ENCODE assay signal across 12 mouse cellular contexts in genomic region chr19:53726340-53726739, GRCm38 (mm10). TPM values are rescaled to one million over a fixed set of nuclear protein-coding genes. Genes with fewer than 3 reads are reported as not detected.
A peak's percentile ranks its signal among the peaks of the same experiment; 100 is the strongest.
DNase-seq lines count a peak whose midpoint lies in the region; ATAC-seq and TF ChIP-seq lines count a peak whose summit lies in the region.
"Had no signal": no experiment of that assay in that cellular context is flagged by ENCODE, and none has a peak within 500 bp of the region (broad histone marks: within the 10 kb centered on the region; RNA-seq: fewer than 3 reads in every experiment).

No protein-coding gene starts in this region.

- no peak overlapping the region for H3K9ac ChIP-seq in kidney, embryonic 14.5 days (ENCODE audit: low read depth, low read length)
- no peak overlapping the region for H3K9ac ChIP-seq in heart, embryonic 12.5 days
- no peak overlapping the region for H3K9ac ChIP-seq in liver, postnatal 0 days (replicated peaks)

- H3K27ac ChIP-seq in kidney, embryonic 14.5 days (ENCODE audit: low read depth, low read length) = no peak overlapping the region
- peak overlapping the region; percentile 41; the same call in 1 of the 2 replicates for H3K27ac ChIP-seq in heart, embryonic 12.5 days (ENCODE audit: poor library complexity, severe bottlenecking)
- no peak overlapping the region for H3K27ac ChIP-seq in liver, postnatal 0 days (ENCODE audit: low read depth)
- H3K27ac ChIP-seq: macrophage had no signal

- no peak for TF ChIP-seq CTCF in liver, postnatal 0 days (IDR thresholded peaks at IDR 0.05; ENCODE audit: low read depth)

- peak overlapping the region; percentile 33; the same call in 1 of the 2 replicates for H3K4me2 ChIP-seq in kidney, embryonic 14.5 days (replicated peaks; ENCODE audit: low read depth, low read length)
- H3K4me2 ChIP-seq in heart, embryonic 12.5 days = peak overlapping the region; percentile 27; the same call in 1 of the 2 replicates
- no peak overlapping the region for H3K4me2 ChIP-seq in liver, postnatal 0 days (ENCODE audit: low read depth, low read length)

- no peaks in the 10 kb centered on the region; the same call in 1 of the 2 replicates for H3K9me3 ChIP-seq in kidney, embryonic 14.5 days (ENCODE audit: control insufficient read depth, low read length)
- H3K9me3 ChIP-seq in heart, embryonic 12.5 days (replicated peaks) = no peaks in the 10 kb centered on the region
- no peaks in the 10 kb centered on the region for H3K9me3 ChIP-seq in liver, postnatal 0 days (ENCODE audit: low read length)

- ATAC-seq in kidney, embryonic 14.5 days (ENCODE audit: low FRiP score, low TSS enrichment) = peak; percentile 85
- 0 out of 2 replicates have a peak, but pooled peaks have one; percentile 41 for ATAC-seq in heart, embryonic 12.5 days (ENCODE audit: insufficient number of reproducible peaks, low FRiP score)
- ATAC-seq in liver, postnatal 0 days = no peak
- ATAC-seq: Patski had no signal

- H3K4me1 ChIP-seq in kidney, embryonic 14.5 days (ENCODE audit: control insufficient read depth, insufficient read depth, low read length) = peaks cover 13% of the 10 kb centered on the region
- peaks cover 70% of the 10 kb centered on the region for H3K4me1 ChIP-seq in heart, embryonic 12.5 days (replicated peaks)
- H3K4me1 ChIP-seq in liver, postnatal 0 days (ENCODE audit: insufficient read depth) = no peaks in the 10 kb centered on the region

- 13% methylated on average over 12 of the region's 12 CpGs for WGBS in kidney, embryonic 14.5 days
- 37% methylated on average over 12 of the region's 12 CpGs for WGBS in heart, embryonic 12.5 days
- WGBS in liver, postnatal 0 days (ENCODE audit: insufficient replicate concordance) = 53% methylated on average over 12 of the region's 12 CpGs

- H3K27me3 ChIP-seq in kidney, embryonic 14.5 days (ENCODE audit: control insufficient read depth, insufficient read depth, low read length) = no peaks in the 10 kb centered on the region
- H3K27me3 ChIP-seq in heart, embryonic 12.5 days (replicated peaks) = no peaks in the 10 kb centered on the region
- no peaks in the 10 kb centered on the region for H3K27me3 ChIP-seq in liver, postnatal 0 days (ENCODE audit: insufficient read depth, low read length)
- H3K27me3 ChIP-seq: Patski had no signal

- no peak for TF ChIP-seq EP300 in liver, postnatal 0 days (IDR thresholded peaks at IDR 0.05; ENCODE audit: low read depth)

- no peaks in the 10 kb centered on the region for H3K36me3 ChIP-seq in kidney, embryonic 14.5 days (ENCODE audit: control insufficient read depth, insufficient read depth, low read length)
- H3K36me3 ChIP-seq in heart, embryonic 12.5 days = peaks cover 8% of the 10 kb centered on the region
- H3K36me3 ChIP-seq in liver, postnatal 0 days (replicated peaks; ENCODE audit: insufficient read depth, low read length) = no peaks in the 10 kb centered on the region

- no peak overlapping the region; the same call in 1 of the 2 replicates for H3K4me3 ChIP-seq in kidney, embryonic 14.5 days (ENCODE audit: low read length)
- no peak overlapping the region for H3K4me3 ChIP-seq in heart, embryonic 12.5 days
- H3K4me3 ChIP-seq in liver, postnatal 0 days (ENCODE audit: low read depth, low read length) = no peak overlapping the region

- DNase-seq in kidney, adult 11 months = no peak
- DNase-seq in ZHBTc4 (ENCODE audit: low read depth, low spot score) = peak; percentile 49
- peak; percentile 59 for DNase-seq in mesoderm, embryonic 11.5 days (ENCODE audit: low read depth, low spot score)
- DNase-seq in frontal cortex, adult 2 months (ENCODE audit: extremely low spot score in 1 of 2, low spot score in 1 of 2) = no peak
- no peak for DNase-seq in liver, postnatal 0 days
- no peak for DNase-seq in natural killer cell, adult 2 months (ENCODE audit: low spot score in 2 of 2)
- DNase-seq: right cerebral cortex, adult 18-20 months; thymus, postnatal 36 days had no signal

RNA-seq across cellular contexts. Expression of gene Rbm20, which starts 49.2 kb away (rescaled TPM):
- polyA plus RNA-seq in kidney, embryonic 14.5 days (2014; fragmentation: Nextera tagmentation; extraction: Ambion mirVana) = 2.2 and 3.6 TPM in 2 replicates
- polyA plus RNA-seq in heart, embryonic 12.5 days (2016; fragmentation: Nextera tagmentation; extraction: Ambion mirVana) = 51.8 and 54.0 TPM in 2 replicates
- 6.8 and 6.9 TPM in 2 replicates for polyA plus RNA-seq in frontal cortex, adult 2 months (2012; rRNA removed)
- 0.16 and 0.17 TPM in 2 replicates for polyA plus RNA-seq in liver, postnatal 0 days (2015; fragmentation: Nextera tagmentation; extraction: Ambion mirVana)
- polyA plus RNA-seq: macrophage had no signal

Comparison
In these comparisons a context has a peak if more than half of its experiments do, and no peak if none do; other contexts are left out.
1. DNase-seq: peak in ZHBTc4 (single experiment) and mesoderm, embryonic 11.5 days (single experiment); none in kidney, adult 11 months (single experiment), frontal cortex, adult 2 months (0 of 2), liver, postnatal 0 days (single experiment) and natural killer cell, adult 2 months (0 of 2).